Mouse (Mus musculus) right cerebral cortex, postnatal 25 days (tissue): Measurements from ENCODE around the gene Shroom1.
"Not testable (repeated sequence)": the region's sequence is repeated elsewhere in the genome, so short reads cannot be mapped to it uniquely, and the experiment has no call there.

Experiments used
- DNase-seq: peaks from one replicate; pipeline ENCODE4 v3.0.0; 2022

Gene Shroom1

GRCm38 (mm10) chr11:53456474-53457371 lies at the start of gene Shroom1, which contains the start of gene Gm10447:
Gene Shroom1 (plus strand): TSS chr11:53457205.
Gene Gm10447 (minus strand): TSS chr11:53457110.
- peak; percentile 29 for DNase-seq

- DNase-seq, result no peak
Observed at GRCm38 (mm10) chr11:53411738-53412137, 45.3 kb upstream of the Shroom1 start.

GRCm38 (mm10) chr11:53413871-53414270 lies 43.1 kb upstream of the Shroom1 start:
- no peak for DNase-seq

GRCm38 (mm10) chr11:53418048-53418447 lies 39.0 kb upstream of the Shroom1 start:
- DNase-seq, result no peak

GRCm38 (mm10) chr11:53423036-53423435 lies 34.0 kb upstream of the Shroom1 start, which contains the start of gene Leap2:
Gene Leap2 (minus strand): TSS chr11:53423170.
- DNase-seq, result no peak

- DNase-seq, result no peak
Observed at GRCm38 (mm10) chr11:53424826-53425225, 32.2 kb upstream of the Shroom1 start.

- DNase-seq, result no peak
Observed at GRCm38 (mm10) chr11:53425251-53425650, 31.8 kb upstream of the Shroom1 start.

GRCm38 (mm10) chr11:53425711-53426255 lies 31.2 kb upstream of the Shroom1 start:
- DNase-seq, result no peak

GRCm38 (mm10) chr11:53426914-53427313 lies 30.1 kb upstream of the Shroom1 start:
- DNase-seq, result not testable (repeated sequence)

- DNase-seq, result no peak
Observed at GRCm38 (mm10) chr11:53427993-53428715, 28.9 kb upstream of the Shroom1 start.

GRCm38 (mm10) chr11:53428716-53429057 lies 28.3 kb upstream of the Shroom1 start:
- no peak for DNase-seq

- DNase-seq, result no peak
Observed at GRCm38 (mm10) chr11:53429182-53429581, 27.8 kb upstream of the Shroom1 start.

GRCm38 (mm10) chr11:53430300-53430669 lies 26.7 kb upstream of the Shroom1 start:
- no peak for DNase-seq

GRCm38 (mm10) chr11:53430670-53431346 lies 26.2 kb upstream of the Shroom1 start, which contains the start of the genes Uqcrq and Gdf9:
Gene Uqcrq (minus strand): TSS chr11:53430831.
Gene Gdf9 (plus strand): TSS chr11:53431023.
- DNase-seq, result peak; percentile 98

- DNase-seq, result no peak
Observed at GRCm38 (mm10) chr11:53431347-53432056, 25.5 kb upstream of the Shroom1 start.

GRCm38 (mm10) chr11:53433057-53433456 lies 23.9 kb upstream of the Shroom1 start:
- DNase-seq, result no peak

GRCm38 (mm10) chr11:53435504-53435903 lies 21.5 kb upstream of the Shroom1 start:
- no peak for DNase-seq

- DNase-seq, result no peak
Observed at GRCm38 (mm10) chr11:53436338-53436737, 20.7 kb upstream of the Shroom1 start.

- DNase-seq, result no peak
Observed at GRCm38 (mm10) chr11:53441921-53442320, 15.1 kb upstream of the Shroom1 start.

GRCm38 (mm10) chr11:53443861-53444260 lies 13.1 kb upstream of the Shroom1 start:
- no peak for DNase-seq

GRCm38 (mm10) chr11:53445562-53445961 lies 11.4 kb upstream of the Shroom1 start:
- DNase-seq, result no peak

- DNase-seq, result no peak
Observed at GRCm38 (mm10) chr11:53446183-53446582, 10.8 kb upstream of the Shroom1 start.
